In the genomic region with DNA sequence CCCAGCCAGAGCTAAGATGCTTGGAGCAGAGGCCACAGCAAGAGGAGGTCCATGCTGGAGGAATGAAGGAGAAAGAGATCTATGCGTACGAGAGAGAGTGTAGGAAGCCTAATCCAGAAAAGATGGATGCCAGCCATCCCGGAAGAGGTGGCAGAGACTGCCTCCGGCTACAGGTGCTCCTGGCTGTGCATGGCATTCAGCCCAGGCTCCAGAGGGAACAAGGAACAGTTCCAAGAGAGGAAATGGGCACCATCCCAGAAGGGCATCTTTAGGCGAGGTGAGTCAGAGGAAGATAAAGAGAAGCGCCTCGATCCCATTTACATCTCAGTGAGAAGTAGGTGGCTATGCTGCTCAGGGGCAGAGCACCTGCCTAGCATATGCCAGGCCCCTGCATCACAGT, we compare ENCODE assay signal across 24 mouse cellular contexts. TPM values are rescaled to one million over a fixed set of nuclear protein-coding genes. Genes with fewer than 3 reads are reported as not detected.
A peak's percentile ranks its signal among the peaks of the same experiment; 100 is the strongest.
DNase-seq lines count a peak whose midpoint lies in the region; ATAC-seq and TF ChIP-seq lines count a peak whose summit lies in the region.
"Had no signal": no experiment of that assay in that cellular context is flagged by ENCODE, and none has a peak within 500 bp of the region (broad histone marks: within the 10 kb centered on the region; RNA-seq: fewer than 3 reads in every experiment).

No protein-coding gene starts in this region.

- 83% methylated on average over 7 of the region's 7 CpGs for WGBS in midbrain, embryonic 13.5 days
- 60% methylated on average over 7 of the region's 7 CpGs for WGBS in stomach, postnatal 0 days

- peaks cover 21% of the 10 kb centered on the region for H3K4me1 ChIP-seq in midbrain, embryonic 13.5 days (replicated peaks)
- H3K4me1 ChIP-seq in stomach, postnatal 0 days (replicated peaks; ENCODE audit: control insufficient read depth, insufficient read depth) = no peaks in the 10 kb centered on the region

- H3K4me3 ChIP-seq in midbrain, embryonic 13.5 days (replicated peaks) = no peak overlapping the region
- no peak overlapping the region for H3K4me3 ChIP-seq in stomach, postnatal 0 days (ENCODE audit: low read depth, low read length)
- H3K4me3 ChIP-seq: forebrain, embryonic 10.5 days; heart, embryonic 15.5 days; hindbrain, embryonic 12.5 days; intestine, embryonic 15.5 days; limb, embryonic 13.5 days had no signal

- H3K27me3 ChIP-seq in midbrain, embryonic 13.5 days = 0 out of 2 replicates have a peak, but pooled peaks cover 4% of the 10 kb centered on the region
- H3K27me3 ChIP-seq in stomach, postnatal 0 days (ENCODE audit: control insufficient read depth, insufficient read depth, low read length) = no peaks in the 10 kb centered on the region
- H3K27me3 ChIP-seq: heart, embryonic 15.5 days; hindbrain, embryonic 12.5 days; intestine, embryonic 15.5 days had no signal

- H3K27ac ChIP-seq in midbrain, embryonic 13.5 days = no peak overlapping the region
- no peak overlapping the region for H3K27ac ChIP-seq in stomach, postnatal 0 days (replicated peaks)
- H3K27ac ChIP-seq: forebrain, embryonic 10.5 days; heart, embryonic 15.5 days; hindbrain, embryonic 12.5 days; intestine, embryonic 15.5 days; kidney, postnatal 0 days; limb, embryonic 13.5 days had no signal

- no peak for TF ChIP-seq EP300 in stomach, postnatal 0 days (optimal IDR thresholded peaks at IDR 0.05)

- no peak for TF ChIP-seq CTCF in stomach, postnatal 0 days (IDR thresholded peaks at IDR 0.05; ENCODE audit: low read depth)

- intact Hi-C loops in left cerebral cortex, postnatal 4 days (cut with DNase I) = no loop called here

- H3K9me3 ChIP-seq in midbrain, embryonic 13.5 days = no peaks in the 10 kb centered on the region
- H3K9me3 ChIP-seq in stomach, postnatal 0 days (ENCODE audit: control insufficient read depth, low read length) = no peaks in the 10 kb centered on the region
- H3K9me3 ChIP-seq: forebrain, embryonic 10.5 days; heart, embryonic 15.5 days; hindbrain, embryonic 12.5 days; intestine, embryonic 15.5 days; limb, embryonic 13.5 days had no signal

- no peak overlapping the region for H3K9ac ChIP-seq in midbrain, embryonic 13.5 days (replicated peaks)
- no peak overlapping the region for H3K9ac ChIP-seq in stomach, postnatal 0 days (ENCODE audit: low read length)
- H3K9ac ChIP-seq: heart, embryonic 15.5 days; hindbrain, embryonic 12.5 days; intestine, embryonic 15.5 days; limb, embryonic 13.5 days had no signal

- ATAC-seq in cerebellum, adult (ENCODE audit: insufficient number of reproducible peaks, low FRiP score, low TSS enrichment) = peak; percentile 70; the same call in 1 of the 2 replicates
- no peak for ATAC-seq in midbrain, embryonic 13.5 days
- no peak for ATAC-seq in stomach, postnatal 0 days (ENCODE audit: low FRiP score, low TSS enrichment)
- ATAC-seq: activated CD4-positive, CD25-positive, alpha-beta regulatory T cell, adult 4 months; intestine, embryonic 15.5 days had no signal

- peak; percentile 56 to 63 for DNase-seq in adrenal gland, adult (ENCODE audit: inconsistent age in 2 of 2, low spot score in 1 of 2)
- DNase-seq in adrenal gland, postnatal 25 days = no peak
- peak; percentile 82 for DNase-seq in left cerebral cortex, postnatal 4 days
- no peak for DNase-seq in left cerebral cortex, adult 11 months (ENCODE audit: low spot score)
- peak; percentile 98 to 100 for DNase-seq in cerebellum, postnatal 14 days
- no peak for DNase-seq in stomach, postnatal 0 days (ENCODE audit: low spot score)
- DNase-seq: heart, adult 18-20 months; lung, postnatal 14 days; thymus, postnatal 25 days had no signal

- no peak overlapping the region for H3K4me2 ChIP-seq in midbrain, embryonic 13.5 days (replicated peaks)
- H3K4me2 ChIP-seq in stomach, postnatal 0 days (replicated peaks; ENCODE audit: low read depth) = no peak overlapping the region
- H3K4me2 ChIP-seq: heart, embryonic 15.5 days; hindbrain, embryonic 12.5 days; intestine, embryonic 15.5 days; limb, embryonic 13.5 days; midbrain, embryonic 11.5 days had no signal

- no peaks in the 10 kb centered on the region for H3K36me3 ChIP-seq in midbrain, embryonic 13.5 days
- H3K36me3 ChIP-seq in stomach, postnatal 0 days (ENCODE audit: control insufficient read depth, insufficient read depth, low read length) = no peaks in the 10 kb centered on the region
- H3K36me3 ChIP-seq: forebrain, embryonic 10.5 days; heart, embryonic 15.5 days; hindbrain, embryonic 12.5 days; intestine, embryonic 15.5 days; limb, embryonic 13.5 days had no signal

RNA-seq across cellular contexts. Expression of gene Mpp3, which starts 2.9 kb away (rescaled TPM):
- total RNA-seq in adrenal gland, postnatal 25 days (2021) = 10.4 and 12.6 TPM in 2 replicates
- total RNA-seq in left cerebral cortex, postnatal 4 days (2021) = 10 to 100 TPM; 53.1 to 56.3 TPM
- 45.3 and 46.4 TPM in 2 replicates for polyA plus RNA-seq in midbrain, embryonic 13.5 days (2015; fragmentation: Nextera tagmentation; extraction: Ambion mirVana)
- polyA plus RNA-seq in stomach, postnatal 0 days (2015; fragmentation: Nextera tagmentation; extraction: Ambion mirVana) = 3.3 and 3.4 TPM in 2 replicates

RNA-seq across cellular contexts. Expression of gene Cd300lg, which starts 10.2 kb away (rescaled TPM):
- total RNA-seq in adrenal gland, postnatal 25 days (2021) = 36.8 and 46.2 TPM in 2 replicates
- not detected for total RNA-seq in left cerebral cortex, postnatal 4 days (2021)
- polyA plus RNA-seq in midbrain, embryonic 13.5 days (2015; fragmentation: Nextera tagmentation; extraction: Ambion mirVana) = 0.32 and 0.40 TPM in 2 replicates
- polyA plus RNA-seq in stomach, postnatal 0 days (2015; fragmentation: Nextera tagmentation; extraction: Ambion mirVana) = 3.0 and 3.4 TPM in 2 replicates
- total RNA-seq: CH12.LX had no signal

RNA-seq across cellular contexts. Expression of gene Dusp3, which starts 44.3 kb away (rescaled TPM):
- total RNA-seq in adrenal gland, postnatal 25 days (2021) = 77.9 and 78.9 TPM in 2 replicates
- 10 to 100 TPM; 53.2 to 56.5 TPM for total RNA-seq in left cerebral cortex, postnatal 4 days (2021)
- 11.3 and 11.8 TPM in 2 replicates for polyA plus RNA-seq in midbrain, embryonic 13.5 days (2015; fragmentation: Nextera tagmentation; extraction: Ambion mirVana)
- 21.7 and 22.8 TPM in 2 replicates for polyA plus RNA-seq in stomach, postnatal 0 days (2015; fragmentation: Nextera tagmentation; extraction: Ambion mirVana)

RNA-seq across cellular contexts. Expression of gene Cfap97d1, which starts 47.1 kb away (rescaled TPM):
- not detected in 2 replicates for total RNA-seq in adrenal gland, postnatal 25 days (2021)
- not detected for total RNA-seq in left cerebral cortex, postnatal 4 days (2021)
- not detected in 2 replicates for polyA plus RNA-seq in midbrain, embryonic 13.5 days (2015; fragmentation: Nextera tagmentation; extraction: Ambion mirVana)
- polyA plus RNA-seq in stomach, postnatal 0 days (2015; fragmentation: Nextera tagmentation; extraction: Ambion mirVana) = not detected in 2 replicates
- total RNA-seq: CH12.LX; heart, adult 18-20 months; left cerebral cortex, adult 8-10 months had no signal
- polyA plus RNA-seq: activated CD4-positive, CD25-positive, alpha-beta regulatory T cell, adult 4 months; embryonic facial prominence, embryonic 14.5 days; forebrain, embryonic 10.5 days; heart, embryonic 15.5 days; hindbrain, embryonic 12.5 days; intestine, embryonic 15.5 days; kidney, postnatal 0 days; limb, embryonic 13.5 days; liver, embryonic 16.5 days; midbrain, embryonic 11.5 days; stomach, embryonic 14.5 days had no signal

RNA-seq across cellular contexts. Expression of gene Mpp2, which starts 57.2 kb away (rescaled TPM):
- total RNA-seq in adrenal gland, postnatal 25 days (2021) = 8.7 and 11.8 TPM in 2 replicates
- total RNA-seq in left cerebral cortex, postnatal 4 days (2021) = 10 to 100 TPM; 39.1 to 45.0 TPM
- polyA plus RNA-seq in midbrain, embryonic 13.5 days (2015; fragmentation: Nextera tagmentation; extraction: Ambion mirVana) = 24.5 and 26.7 TPM in 2 replicates
- 2.8 and 3.4 TPM in 2 replicates for polyA plus RNA-seq in stomach, postnatal 0 days (2015; fragmentation: Nextera tagmentation; extraction: Ambion mirVana)

Comparison
In these comparisons a context has a peak if more than half of its experiments do, and no peak if none do; other contexts are left out.
1. DNase-seq: peak in adrenal gland, adult (2 of 2), left cerebral cortex, postnatal 4 days (single experiment) and cerebellum, postnatal 14 days (2 of 2); none in adrenal gland, postnatal 25 days (single experiment), left cerebral cortex, adult 11 months (single experiment) and stomach, postnatal 0 days (single experiment).
2. RNA of gene Cd300lg, which starts 10.2 kb away (total RNA-seq): 36.8 to 46.2 TPM in adrenal gland, postnatal 25 days; not detected in left cerebral cortex, postnatal 4 days; every median in the first group is over 10 times any median in the second.